Mouse (Mus musculus): ENCODE measurements around the gene Tmem211. TPM values are rescaled to one million over a fixed set of nuclear protein-coding genes. Genes with fewer than 3 reads are reported as not detected.
A peak's percentile ranks its signal among the peaks of the same experiment; 100 is the strongest.

The Tmem211 gene
- polyA plus RNA-seq (2015; fragmentation: Nextera tagmentation; extraction: Ambion mirVana): not detected in 2 replicates

- no peak within 1 kb of the TSS; the same call in 1 of the 2 replicates for H3K9ac ChIP-seq
- WGBS: under 1% methylated on average over 13 of the region's 13 CpGs
- H3K4me3 ChIP-seq: peak within 1 kb of the TSS; percentile 22
- no peaks in the 10 kb centered on the region for H3K27me3 ChIP-seq
- H3K4me2 ChIP-seq: peak within 1 kb of the TSS; percentile 54
- H3K36me3 ChIP-seq: no peaks in the 10 kb centered on the region
- H3K4me1 ChIP-seq (replicated peaks): peaks cover 18% of the 10 kb centered on the region
- peak within 1 kb of the TSS; percentile 43 for H3K27ac ChIP-seq (replicated peaks)
- H3K9me3 ChIP-seq: no peaks in the 10 kb centered on the region
- peak; percentile 82 for ATAC-seq (ENCODE audit: low FRiP score, low read depth)
Measured at GRCm38 (mm10) chr5:113226632-113227102, at the start of gene Tmem211. Tmem211 (plus strand) TSS chr5:113226909.

- Histone ChIP-seq H3K36me3 (no peaks in the 10 kb centered on the region), H3K27ac (replicated peaks) (peak overlapping the region; percentile 69), H3K9ac (peak overlapping the region; percentile 28), H3K27me3 (no peaks in the 10 kb centered on the region), H3K4me3 (peak overlapping the region; percentile 29), H3K4me1 (replicated peaks) (peaks cover 9% of the 10 kb centered on the region), H3K4me2 (peak overlapping the region; percentile 55), H3K9me3 (no peaks in the 10 kb centered on the region)
- 9% methylated on average over 7 of the region's 9 CpGs for WGBS
- no peak for ATAC-seq (ENCODE audit: low FRiP score, low read depth)
Measured at GRCm38 (mm10) chr5:113179451-113179842, 47.3 kb upstream of the Tmem211 start.

GRCm38 (mm10) chr5:113179843-113180682 lies 46.6 kb upstream of the Tmem211 start:
- Histone ChIP-seq H3K4me1 (replicated peaks) (peaks cover 9% of the 10 kb centered on the region), H3K9ac (peak overlapping the region; percentile 28), H3K27me3 (no peaks in the 10 kb centered on the region), H3K4me3 (peak overlapping the region; percentile 29), H3K4me2 (peak overlapping the region; percentile 55), H3K27ac (replicated peaks) (peak overlapping the region; percentile 69), H3K36me3 (no peaks in the 10 kb centered on the region), H3K9me3 (no peaks in the 10 kb centered on the region)
- ATAC-seq (ENCODE audit: low FRiP score, low read depth): peak; percentile 77
- 3% methylated on average over 30 of the region's 30 CpGs for WGBS

- Histone ChIP-seq H3K27me3 (no peaks in the 10 kb centered on the region), H3K9ac (no peak overlapping the region), H3K36me3 (no peaks in the 10 kb centered on the region), H3K4me2 (peak overlapping the region; percentile 55), H3K27ac (replicated peaks) (peak overlapping the region; percentile 65), H3K4me1 (replicated peaks) (peaks cover 9% of the 10 kb centered on the region), H3K4me3 (no peak overlapping the region), H3K9me3 (no peaks in the 10 kb centered on the region)
- no peak for ATAC-seq (ENCODE audit: low FRiP score, low read depth)
- WGBS: 81% methylated on average over 15 of the region's 15 CpGs
Measured at GRCm38 (mm10) chr5:113180755-113181154, 46.0 kb upstream of the Tmem211 start.

GRCm38 (mm10) chr5:113181441-113181840 lies 45.3 kb upstream of the Tmem211 start:
- Histone ChIP-seq H3K4me2 (no peak overlapping the region), H3K9ac (no peak overlapping the region), H3K27me3 (no peaks in the 10 kb centered on the region), H3K4me3 (no peak overlapping the region), H3K27ac (replicated peaks) (no peak overlapping the region), H3K4me1 (replicated peaks) (peaks cover 9% of the 10 kb centered on the region), H3K36me3 (no peaks in the 10 kb centered on the region), H3K9me3 (no peaks in the 10 kb centered on the region)
- ATAC-seq (ENCODE audit: low FRiP score, low read depth): no peak
- 57% methylated on average over 6 of the region's 6 CpGs for WGBS

- H3K4me2 ChIP-seq: no peak overlapping the region
- H3K36me3 ChIP-seq: no peaks in the 10 kb centered on the region
- H3K4me1 ChIP-seq (replicated peaks): peaks cover 10% of the 10 kb centered on the region
- H3K27ac ChIP-seq (replicated peaks): no peak overlapping the region
- WGBS: 81% methylated on average over 14 of the region's 14 CpGs
- no peak overlapping the region for H3K9ac ChIP-seq
- H3K27me3 ChIP-seq: no peaks in the 10 kb centered on the region
- no peak for ATAC-seq (ENCODE audit: low FRiP score, low read depth)
- H3K9me3 ChIP-seq: no peaks in the 10 kb centered on the region
- H3K4me3 ChIP-seq: no peak overlapping the region
Measured at GRCm38 (mm10) chr5:113190558-113190957, 36.2 kb upstream of the Tmem211 start.

- Histone ChIP-seq H3K4me3 (no peak overlapping the region), H3K9ac (no peak overlapping the region), H3K36me3 (no peaks in the 10 kb centered on the region), H3K27me3 (no peaks in the 10 kb centered on the region), H3K27ac (replicated peaks) (no peak overlapping the region), H3K4me1 (replicated peaks) (peaks cover 10% of the 10 kb centered on the region), H3K9me3 (no peaks in the 10 kb centered on the region), H3K4me2 (no peak overlapping the region)
- WGBS: 64% methylated on average over 14 of the region's 14 CpGs
- ATAC-seq (ENCODE audit: low FRiP score, low read depth): no peak
Measured at GRCm38 (mm10) chr5:113191901-113192300, 34.8 kb upstream of the Tmem211 start.

GRCm38 (mm10) chr5:113193762-113194161 lies 32.9 kb upstream of the Tmem211 start:
- H3K4me3 ChIP-seq: no peak overlapping the region
- H3K36me3 ChIP-seq: no peaks in the 10 kb centered on the region
- H3K27me3 ChIP-seq: no peaks in the 10 kb centered on the region
- no peaks in the 10 kb centered on the region for H3K9me3 ChIP-seq
- WGBS: 93% methylated on average over 18 of the region's 18 CpGs
- no peak overlapping the region for H3K27ac ChIP-seq (replicated peaks)
- no peak overlapping the region for H3K4me2 ChIP-seq
- no peak overlapping the region for H3K9ac ChIP-seq
- peaks cover 10% of the 10 kb centered on the region for H3K4me1 ChIP-seq (replicated peaks)
- ATAC-seq (ENCODE audit: low FRiP score, low read depth): no peak

- no peaks in the 10 kb centered on the region for H3K36me3 ChIP-seq
- no peaks in the 10 kb centered on the region for H3K9me3 ChIP-seq
- H3K4me1 ChIP-seq (replicated peaks): peaks cover 18% of the 10 kb centered on the region
- ATAC-seq (ENCODE audit: low FRiP score, low read depth): no peak
- WGBS: 77% methylated on average over 12 of the region's 12 CpGs
- H3K4me2 ChIP-seq: no peak overlapping the region
- H3K27me3 ChIP-seq: no peaks in the 10 kb centered on the region
- H3K27ac ChIP-seq (replicated peaks): no peak overlapping the region
- no peak overlapping the region for H3K4me3 ChIP-seq
- no peak overlapping the region for H3K9ac ChIP-seq
Measured at GRCm38 (mm10) chr5:113195451-113195850, 31.3 kb upstream of the Tmem211 start.

- no peak overlapping the region for H3K27ac ChIP-seq (replicated peaks)
- no peak overlapping the region for H3K4me3 ChIP-seq
- 88% methylated on average over 6 of the region's 6 CpGs for WGBS
- H3K27me3 ChIP-seq: no peaks in the 10 kb centered on the region
- peaks cover 18% of the 10 kb centered on the region for H3K4me1 ChIP-seq (replicated peaks)
- ATAC-seq (ENCODE audit: low FRiP score, low read depth): no peak
- no peaks in the 10 kb centered on the region for H3K9me3 ChIP-seq
- H3K9ac ChIP-seq: no peak overlapping the region
- H3K36me3 ChIP-seq: no peaks in the 10 kb centered on the region
- H3K4me2 ChIP-seq: no peak overlapping the region
Measured at GRCm38 (mm10) chr5:113195907-113196306, 30.8 kb upstream of the Tmem211 start.

- H3K4me1 ChIP-seq (replicated peaks): peaks cover 12% of the 10 kb centered on the region
- H3K4me2 ChIP-seq: no peak overlapping the region
- H3K9ac ChIP-seq: no peak overlapping the region
- H3K27me3 ChIP-seq: no peaks in the 10 kb centered on the region
- peak overlapping the region; percentile 43; the same call in 1 of the 2 replicates for H3K27ac ChIP-seq (replicated peaks)
- no peaks in the 10 kb centered on the region for H3K9me3 ChIP-seq
- ATAC-seq (ENCODE audit: low FRiP score, low read depth): no peak
- H3K36me3 ChIP-seq: no peaks in the 10 kb centered on the region
- 71% methylated on average over 9 of the region's 9 CpGs for WGBS
- H3K4me3 ChIP-seq: no peak overlapping the region
Measured at GRCm38 (mm10) chr5:113196916-113197794, 29.6 kb upstream of the Tmem211 start.

Measured in hindbrain, embryonic 15.5 days (tissue).